In genomic region chr7:140855181-140855580, GRCm38 (mm10) we compare ENCODE assay signal across 10 mouse cellular contexts. TPM values are rescaled to one million over a fixed set of nuclear protein-coding genes. Genes with fewer than 3 reads are reported as not detected.
DNase-seq lines count a peak whose midpoint lies in the region; ATAC-seq and TF ChIP-seq lines count a peak whose summit lies in the region.
"Had no signal": no experiment of that assay in that cellular context is flagged by ENCODE, and none has a peak within 500 bp of the region (broad histone marks: within the 10 kb centered on the region; RNA-seq: fewer than 3 reads in every experiment).

No protein-coding gene starts in this region.

- TF ChIP-seq EP300 in ES-Bruce4 (IDR thresholded peaks at IDR 0.05; ENCODE audit: insufficient read depth, low read depth, low read length): no peak

- DNase-seq in heart, adult 8-10 months (ENCODE audit: low spot score): no peak
- DNase-seq in urinary bladder, adult 18-20 months (ENCODE audit: low spot score in 2 of 2): no peak
- no peak for DNase-seq in right cerebral cortex, postnatal 10 days (ENCODE audit: low spot score in 2 of 2)
- no peak for DNase-seq in gastrocnemius, postnatal 36 days
- DNase-seq: cerebellum, postnatal 25 days had no signal

- peak overlapping the region; percentile 70 for H3K4me3 ChIP-seq in heart, embryonic 13.5 days
- H3K4me3 ChIP-seq in ES-Bruce4 (ENCODE audit: low read depth, low read length): peak overlapping the region; percentile 84
- H3K4me3 ChIP-seq in forebrain, embryonic 16.5 days (replicated peaks; ENCODE audit: low read length): peak overlapping the region; percentile 87
- peak overlapping the region; percentile 88 for H3K4me3 ChIP-seq in liver, embryonic 16.5 days (ENCODE audit: low read depth, low read length)

- no peak for ATAC-seq in heart, embryonic 13.5 days (ENCODE audit: extremely low read depth, insufficient number of reproducible peaks, low FRiP score, low TSS enrichment)
- ATAC-seq in forebrain, embryonic 16.5 days: no peak
- no peak for ATAC-seq in liver, embryonic 16.5 days (ENCODE audit: low read depth)

- no peak overlapping the region for H3K27ac ChIP-seq in heart, embryonic 13.5 days (replicated peaks)
- H3K27ac ChIP-seq in ES-Bruce4 (ENCODE audit: insufficient read depth, low read length): 0 out of 2 replicates have a peak overlapping the region, but pooled peaks have one; percentile 1
- H3K27ac ChIP-seq in forebrain, embryonic 16.5 days (ENCODE audit: low read length): no peak overlapping the region
- H3K27ac ChIP-seq in liver, embryonic 16.5 days (ENCODE audit: low read length): peak overlapping the region; percentile 99; the same call in 1 of the 2 replicates

- no peaks in the 10 kb centered on the region for H3K9me3 ChIP-seq in heart, embryonic 13.5 days
- no peaks in the 10 kb centered on the region for H3K9me3 ChIP-seq in ES-Bruce4 (replicated peaks; ENCODE audit: control insufficient read depth, insufficient read depth, low read length, poor library complexity, severe bottlenecking)
- H3K9me3 ChIP-seq in forebrain, embryonic 16.5 days (ENCODE audit: control insufficient read depth, low read length): no peaks in the 10 kb centered on the region
- H3K9me3 ChIP-seq in liver, embryonic 16.5 days (replicated peaks; ENCODE audit: control insufficient read depth, low read length): no peaks in the 10 kb centered on the region

- H3K27me3 ChIP-seq in heart, embryonic 13.5 days (replicated peaks): no peaks in the 10 kb centered on the region
- H3K27me3 ChIP-seq in ES-Bruce4 (ENCODE audit: control insufficient read depth, insufficient read depth, low read length, poor library complexity, severe bottlenecking): no peaks in the 10 kb centered on the region
- no peaks in the 10 kb centered on the region for H3K27me3 ChIP-seq in forebrain, embryonic 16.5 days (replicated peaks; ENCODE audit: control insufficient read depth, insufficient read depth, low read length)
- no peaks in the 10 kb centered on the region for H3K27me3 ChIP-seq in liver, embryonic 16.5 days (ENCODE audit: control insufficient read depth, insufficient read depth, low read depth, low read length)

- peak overlapping the region; percentile 96 for H3K4me2 ChIP-seq in heart, embryonic 13.5 days
- H3K4me2 ChIP-seq in forebrain, embryonic 16.5 days (ENCODE audit: low read length): peak overlapping the region; percentile 95
- H3K4me2 ChIP-seq in liver, embryonic 16.5 days (ENCODE audit: low read depth, low read length): peak overlapping the region; percentile 98

- H3K9ac ChIP-seq in heart, embryonic 13.5 days: peak overlapping the region; percentile 96
- H3K9ac ChIP-seq in ES-Bruce4 (ENCODE audit: low read depth, poor library complexity, severe bottlenecking): peak overlapping the region; percentile 85
- H3K9ac ChIP-seq in forebrain, embryonic 16.5 days (replicated peaks; ENCODE audit: low read depth, low read length): peak overlapping the region; percentile 88
- peak overlapping the region; percentile 94 for H3K9ac ChIP-seq in liver, embryonic 16.5 days (ENCODE audit: low read depth, low read length)

- TF ChIP-seq POLR2A in ES-Bruce4 (IDR thresholded peaks at IDR 0.05; ENCODE audit: insufficient read depth, low read length): no peak

- peaks cover 61% of the 10 kb centered on the region for H3K36me3 ChIP-seq in heart, embryonic 13.5 days
- peaks cover 16% of the 10 kb centered on the region for H3K36me3 ChIP-seq in ES-Bruce4 (ENCODE audit: control insufficient read depth, insufficient read depth, low read length, poor library complexity, severe bottlenecking)
- peaks cover 22% of the 10 kb centered on the region for H3K36me3 ChIP-seq in forebrain, embryonic 16.5 days (ENCODE audit: control insufficient read depth, insufficient read depth)
- H3K36me3 ChIP-seq in liver, embryonic 16.5 days (ENCODE audit: control insufficient read depth, insufficient read depth): peaks cover 17% of the 10 kb centered on the region; the same call in 1 of the 2 replicates

- H3K4me1 ChIP-seq in heart, embryonic 13.5 days: peaks cover 28% of the 10 kb centered on the region
- H3K4me1 ChIP-seq in ES-Bruce4 (ENCODE audit: control insufficient read depth, insufficient read depth, low read length): peaks cover 3% of the 10 kb centered on the region
- peaks cover 31% of the 10 kb centered on the region for H3K4me1 ChIP-seq in forebrain, embryonic 16.5 days (replicated peaks; ENCODE audit: control insufficient read depth, insufficient read depth, low read length)
- H3K4me1 ChIP-seq in liver, embryonic 16.5 days (ENCODE audit: control insufficient read depth, low read depth, low read length): peaks cover 32% of the 10 kb centered on the region

- intact Hi-C loops in gastrocnemius, postnatal 36 days (cut with DNase I): loop anchor here (2.0 kb wide), 1 partner anchor 48 kb away; no protein-coding TSS in a partner anchor

- no peak for TF ChIP-seq CTCF in ES-Bruce4 (IDR thresholded peaks at IDR 0.05; ENCODE audit: low read depth, low read length)

- WGBS in heart, embryonic 13.5 days: 67% methylated on average over 9 of the region's 9 CpGs
- WGBS in forebrain, embryonic 16.5 days: 78% methylated on average over 9 of the region's 9 CpGs
- WGBS in liver, embryonic 16.5 days (ENCODE audit: insufficient replicate concordance): 53% methylated on average over 9 of the region's 9 CpGs

RNA-seq across cellular contexts. Expression of gene Gm45785, which starts 0.9 kb away (rescaled TPM):
- polyA plus RNA-seq in heart, embryonic 13.5 days (2015; fragmentation: Nextera tagmentation; extraction: Ambion mirVana): not detected in 2 replicates
- not detected for total RNA-seq in heart, adult 8-10 months (2022)
- not detected in 2 replicates for polyA plus RNA-seq in ES-Bruce4 (2011; ENCODE audit: insufficient read depth, insufficient read length, low read depth, missing spikeins)
- not detected in 2 replicates for polyA plus RNA-seq in forebrain, embryonic 16.5 days (2015; fragmentation: Nextera tagmentation; extraction: Ambion mirVana)
- not detected in 2 replicates for polyA plus RNA-seq in liver, embryonic 16.5 days (2015; fragmentation: Nextera tagmentation; extraction: Ambion mirVana)
- total RNA-seq in gastrocnemius, postnatal 36 days (2021): not detected

RNA-seq across cellular contexts. Expression of gene Ric8a, which starts 1.6 kb away (rescaled TPM):
- polyA plus RNA-seq in heart, embryonic 13.5 days (2015; fragmentation: Nextera tagmentation; extraction: Ambion mirVana): 40.1 and 46.2 TPM in 2 replicates
- 10 to 100 TPM; 22.3 to 24.4 (median 23.3) TPM for total RNA-seq in heart, adult 8-10 months (2022)
- 23.3 and 26.3 TPM in 2 replicates for polyA plus RNA-seq in ES-Bruce4 (2011; ENCODE audit: insufficient read depth, insufficient read length, low read depth, missing spikeins)
- 91.2 and 101 TPM in 2 replicates for polyA plus RNA-seq in forebrain, embryonic 16.5 days (2015; fragmentation: Nextera tagmentation; extraction: Ambion mirVana)
- 21.2 and 21.5 TPM in 2 replicates for polyA plus RNA-seq in liver, embryonic 16.5 days (2015; fragmentation: Nextera tagmentation; extraction: Ambion mirVana)
- 10 to 100 TPM; 12.6 to 14.9 TPM for total RNA-seq in gastrocnemius, postnatal 36 days (2021)

RNA-seq across cellular contexts. Expression of gene Bet1l, which starts 2.2 kb away (rescaled TPM):
- polyA plus RNA-seq in heart, embryonic 13.5 days (2015; fragmentation: Nextera tagmentation; extraction: Ambion mirVana): 28.6 and 29.0 TPM in 2 replicates
- total RNA-seq in heart, adult 8-10 months (2022): 10 to 100 TPM in 1 of 4 experiments, 1 to 10 TPM in 3; 7.9 to 11.8 (median 8.8) TPM
- polyA plus RNA-seq in ES-Bruce4 (2011; ENCODE audit: insufficient read depth, insufficient read length, low read depth, missing spikeins): 14.0 and 18.3 TPM in 2 replicates
- 35.6 and 40.4 TPM in 2 replicates for polyA plus RNA-seq in forebrain, embryonic 16.5 days (2015; fragmentation: Nextera tagmentation; extraction: Ambion mirVana)
- 19.3 and 20.9 TPM in 2 replicates for polyA plus RNA-seq in liver, embryonic 16.5 days (2015; fragmentation: Nextera tagmentation; extraction: Ambion mirVana)
- 1 to 10 TPM; 5.2 to 7.9 TPM for total RNA-seq in gastrocnemius, postnatal 36 days (2021)

RNA-seq across cellular contexts. Expression of gene Odf3, which starts 7.6 kb away (rescaled TPM):
- polyA plus RNA-seq in heart, embryonic 13.5 days (2015; fragmentation: Nextera tagmentation; extraction: Ambion mirVana): 0.09 TPM in 1 of 2 replicates, not detected in the other
- total RNA-seq in heart, adult 8-10 months (2022): not detected
- polyA plus RNA-seq in ES-Bruce4 (2011; ENCODE audit: insufficient read depth, insufficient read length, low read depth, missing spikeins): not detected in 2 replicates
- polyA plus RNA-seq in forebrain, embryonic 16.5 days (2015; fragmentation: Nextera tagmentation; extraction: Ambion mirVana): not detected in 2 replicates
- not detected in 2 replicates for polyA plus RNA-seq in liver, embryonic 16.5 days (2015; fragmentation: Nextera tagmentation; extraction: Ambion mirVana)
- total RNA-seq in gastrocnemius, postnatal 36 days (2021): not detected
- total RNA-seq: megakaryocyte-erythroid progenitor cell, adult 5-6 weeks had no signal

RNA-seq across cellular contexts. Expression of gene Scgb1c1, which starts 9.8 kb away (rescaled TPM):
- not detected in 2 replicates for polyA plus RNA-seq in heart, embryonic 13.5 days (2015; fragmentation: Nextera tagmentation; extraction: Ambion mirVana)
- 10 to 100 TPM; 26.3 to 49.2 (median 37.1) TPM for total RNA-seq in heart, adult 8-10 months (2022)
- not detected in 2 replicates for polyA plus RNA-seq in ES-Bruce4 (2011; ENCODE audit: insufficient read depth, insufficient read length, low read depth, missing spikeins)
- polyA plus RNA-seq in forebrain, embryonic 16.5 days (2015; fragmentation: Nextera tagmentation; extraction: Ambion mirVana): 1.7 TPM in 1 of 2 replicates, not detected in the other
- not detected in 2 replicates for polyA plus RNA-seq in liver, embryonic 16.5 days (2015; fragmentation: Nextera tagmentation; extraction: Ambion mirVana)
- not detected for total RNA-seq in gastrocnemius, postnatal 36 days (2021)
- total RNA-seq: megakaryocyte-erythroid progenitor cell, adult 5-6 weeks had no signal

Comparison
In these comparisons a context has a peak if more than half of its experiments do, and no peak if none do; other contexts are left out.
1. H3K27ac ChIP-seq: peak in ES-Bruce4 (single experiment) and liver, embryonic 16.5 days (single experiment); none in heart, embryonic 13.5 days (single experiment) and forebrain, embryonic 16.5 days (single experiment).
2. Peak in every context shown above with its lines, with median percentiles within 50 percentile points of each other: H3K4me2 ChIP-seq, H3K4me3 ChIP-seq and H3K9ac ChIP-seq.